Mouse (Mus musculus): ENCODE measurements around the gene Ilk. TPM values are rescaled to one million over a fixed set of nuclear protein-coding genes. Genes with fewer than 3 reads are reported as not detected.
"Not testable (repeated sequence)": the region's sequence is repeated elsewhere in the genome, so short reads cannot be mapped to it uniquely, and the experiment has no call there.

Gene Ilk
- polyA plus RNA-seq, 1 experiment: 182 TPM

DNA sequence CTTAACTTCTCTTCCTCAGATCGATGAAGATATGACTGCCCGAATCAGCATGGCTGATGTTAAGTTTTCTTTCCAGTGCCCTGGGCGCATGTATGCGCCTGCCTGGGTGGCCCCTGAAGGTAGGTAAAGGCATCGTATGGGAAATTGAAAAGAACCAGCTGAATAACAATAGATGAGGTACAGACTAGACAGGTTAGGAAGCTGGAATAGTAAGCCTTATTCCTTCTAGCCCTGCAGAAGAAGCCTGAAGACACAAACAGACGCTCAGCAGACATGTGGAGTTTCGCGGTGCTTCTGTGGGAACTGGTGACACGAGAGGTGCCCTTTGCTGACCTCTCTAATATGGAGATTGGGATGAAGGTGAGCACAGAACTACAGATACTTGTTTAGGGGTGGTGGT lies 5.6 kb downstream of the Ilk start:
- no peak for DNase-seq
- Histone ChIP-seq H3K27me3 (ENCODE audit: control insufficient read depth, insufficient read depth, low read length) (no peaks in the 10 kb centered on the region), H3K36me3 (ENCODE audit: control insufficient read depth, insufficient read depth, low read length) (peaks cover 25% of the 10 kb centered on the region), H3K4me1 (replicated peaks; ENCODE audit: control insufficient read depth, insufficient read depth, low read length) (peaks cover 16% of the 10 kb centered on the region), H3K4me3 (ENCODE audit: control insufficient read depth, insufficient read depth, low read length) (no peak overlapping the region), H3K27ac (ENCODE audit: control insufficient read depth, insufficient read depth, low read length) (no peak overlapping the region)
- TF ChIP-seq POLR2A (IDR thresholded peaks at IDR 0.05; ENCODE audit: control insufficient read depth, extremely low read depth, insufficient read depth, low read length, poor library complexity): no peak
- TF ChIP-seq CTCF (IDR thresholded peaks at IDR 0.05; ENCODE audit: borderline replicate concordance, control insufficient read depth, extremely low read depth, insufficient read depth, low read length, poor library complexity): no peak
- WGBS: 98% methylated on average over 9 of the region's 9 CpGs

DNA sequence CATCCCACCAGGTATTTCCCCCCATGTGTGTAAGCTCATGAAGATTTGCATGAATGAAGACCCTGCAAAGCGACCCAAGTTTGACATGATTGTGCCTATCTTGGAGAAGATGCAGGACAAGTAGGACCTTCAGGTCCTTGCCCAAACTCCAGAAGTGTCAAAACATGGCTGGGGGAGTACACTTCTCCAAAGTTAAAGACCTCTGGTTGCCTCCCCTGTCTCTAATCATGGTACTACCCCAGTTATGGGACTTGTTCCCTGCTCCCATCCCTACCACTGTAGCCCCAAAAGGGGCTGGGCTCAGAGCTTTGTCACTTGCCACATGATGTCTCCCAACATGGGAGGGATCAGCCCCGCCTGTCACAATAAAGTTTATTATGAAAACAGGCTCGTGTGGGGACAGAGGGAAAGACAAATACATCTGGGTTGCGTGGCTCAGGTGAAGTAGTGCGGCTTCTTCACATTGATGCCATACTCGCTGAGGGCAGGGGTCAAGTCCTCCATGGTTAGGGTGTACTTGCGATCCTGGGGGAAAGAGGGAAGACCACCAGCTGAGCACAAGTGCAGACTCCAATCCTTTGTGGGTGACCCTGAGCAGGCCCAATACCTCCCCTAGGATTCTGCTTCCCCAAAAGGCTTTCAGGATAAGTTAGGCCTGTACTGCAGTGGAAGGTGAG lies 6.3 kb downstream of the Ilk start:
- Histone ChIP-seq H3K4me1 (replicated peaks; ENCODE audit: control insufficient read depth, insufficient read depth, low read length) (peaks cover 15% of the 10 kb centered on the region), H3K36me3 (ENCODE audit: control insufficient read depth, insufficient read depth, low read length) (peaks cover 25% of the 10 kb centered on the region)
- H3K4me3 ChIP-seq (ENCODE audit: control insufficient read depth, insufficient read depth, low read length); DNase-seq; H3K27me3 ChIP-seq (ENCODE audit: control insufficient read depth, insufficient read depth, low read length); H3K27ac ChIP-seq (ENCODE audit: control insufficient read depth, insufficient read depth, low read length): not testable (repeated sequence)
- WGBS: 95% methylated on average over 7 of the region's 7 CpGs

DNA sequence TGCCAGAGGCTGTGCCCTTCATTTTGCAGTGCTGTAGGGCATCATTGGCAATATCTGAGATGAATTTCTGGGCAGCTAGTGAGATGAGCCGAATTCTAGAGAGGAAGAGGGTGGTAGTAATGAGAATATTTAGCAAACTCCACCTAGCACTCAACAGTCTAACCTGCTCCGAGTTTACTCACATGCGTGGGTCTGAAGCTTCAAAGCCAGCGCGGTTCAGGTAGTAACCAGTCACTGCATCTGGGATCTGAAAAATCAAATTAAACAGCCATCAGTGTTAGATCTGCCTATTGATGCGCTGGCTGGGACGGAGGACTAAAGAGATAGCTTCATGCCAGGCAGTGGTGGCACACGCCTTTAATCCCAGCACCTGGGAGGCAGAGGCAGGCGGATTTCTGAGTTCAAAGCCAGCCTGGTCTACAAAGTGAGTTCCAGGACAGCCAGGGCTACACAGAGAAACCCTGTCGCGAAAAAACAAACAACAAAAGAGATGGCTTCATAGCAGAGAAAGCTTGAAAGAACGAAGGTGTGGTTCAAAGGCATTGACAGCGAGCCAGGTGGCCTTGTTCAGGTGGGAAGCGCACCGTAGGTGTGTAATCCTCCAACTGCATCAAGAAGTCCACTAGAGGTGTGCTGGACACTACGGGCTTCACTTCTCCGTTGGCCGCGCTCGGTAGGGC lies 7.0 kb downstream of the Ilk start:
- H3K27me3 ChIP-seq (ENCODE audit: control insufficient read depth, insufficient read depth, low read length); H3K27ac ChIP-seq (ENCODE audit: control insufficient read depth, insufficient read depth, low read length); DNase-seq: not testable (repeated sequence)
- WGBS: 33% methylated on average over 20 of the region's 20 CpGs
- peak overlapping the region; percentile 77 for H3K4me3 ChIP-seq (ENCODE audit: control insufficient read depth, insufficient read depth, low read length)
- H3K4me1 ChIP-seq (replicated peaks; ENCODE audit: control insufficient read depth, insufficient read depth, low read length): peaks cover 14% of the 10 kb centered on the region
- H3K36me3 ChIP-seq (ENCODE audit: control insufficient read depth, insufficient read depth, low read length): peaks cover 25% of the 10 kb centered on the region

DNA sequence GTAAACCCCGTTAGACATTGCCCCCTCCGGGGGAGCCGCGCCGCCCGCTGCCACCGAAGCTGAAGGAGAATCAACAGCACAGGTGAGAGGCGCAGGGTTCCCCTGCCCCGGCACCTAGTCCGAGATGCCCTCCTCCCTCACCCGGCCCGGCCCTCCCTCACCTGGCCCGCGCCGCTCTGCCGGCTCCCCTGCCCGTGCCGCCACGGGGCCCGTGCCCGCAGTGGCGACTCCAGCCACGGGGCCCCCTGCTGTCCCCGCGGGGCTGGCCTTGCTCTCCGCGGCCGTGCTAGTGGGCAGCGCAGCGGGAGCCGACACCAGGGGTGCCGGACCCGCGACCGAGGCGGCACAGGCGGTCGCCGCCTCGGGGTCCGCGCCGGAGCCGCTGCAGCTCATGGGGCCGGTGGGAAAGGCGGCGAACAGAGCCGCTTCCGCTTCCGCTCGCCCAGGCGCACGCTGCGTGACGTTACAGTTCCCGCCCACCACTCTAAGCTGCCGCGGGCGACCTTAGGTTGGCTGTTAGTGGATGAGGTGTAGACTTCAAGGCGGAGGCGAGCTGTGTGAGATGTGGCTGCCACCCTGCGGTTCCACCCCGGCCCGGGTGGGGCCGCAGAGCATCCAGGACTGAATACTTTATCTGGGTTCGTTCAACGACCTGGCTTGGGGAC lies 7.7 kb downstream of the Ilk start, which contains the start of gene Taf10:
TSS of gene Taf10 (minus strand) at position 436 of the 665 bp plus-strand sequence.
- H3K4me1 ChIP-seq (replicated peaks; ENCODE audit: control insufficient read depth, insufficient read depth, low read length): peaks cover 11% of the 10 kb centered on the region
- TF ChIP-seq CTCF (IDR thresholded peaks at IDR 0.05; ENCODE audit: borderline replicate concordance, control insufficient read depth, extremely low read depth, insufficient read depth, low read length, poor library complexity): peak; percentile 29; the same call in 1 of the 2 replicates
- TF ChIP-seq POLR2A (IDR thresholded peaks at IDR 0.05; ENCODE audit: control insufficient read depth, extremely low read depth, insufficient read depth, low read length, poor library complexity): peak; percentile 75
- no peak within 1 kb of the TSS for H3K27ac ChIP-seq (ENCODE audit: control insufficient read depth, insufficient read depth, low read length)
- peak within 1 kb of the TSS; percentile 77 for H3K4me3 ChIP-seq (ENCODE audit: control insufficient read depth, insufficient read depth, low read length)
- no peaks in the 10 kb centered on the region for H3K27me3 ChIP-seq (ENCODE audit: control insufficient read depth, insufficient read depth, low read length)
- under 1% methylated on average over 67 of the region's 67 CpGs for WGBS
- peak; percentile 89 for DNase-seq
- peaks cover 25% of the 10 kb centered on the region for H3K36me3 ChIP-seq (ENCODE audit: control insufficient read depth, insufficient read depth, low read length)

DNA sequence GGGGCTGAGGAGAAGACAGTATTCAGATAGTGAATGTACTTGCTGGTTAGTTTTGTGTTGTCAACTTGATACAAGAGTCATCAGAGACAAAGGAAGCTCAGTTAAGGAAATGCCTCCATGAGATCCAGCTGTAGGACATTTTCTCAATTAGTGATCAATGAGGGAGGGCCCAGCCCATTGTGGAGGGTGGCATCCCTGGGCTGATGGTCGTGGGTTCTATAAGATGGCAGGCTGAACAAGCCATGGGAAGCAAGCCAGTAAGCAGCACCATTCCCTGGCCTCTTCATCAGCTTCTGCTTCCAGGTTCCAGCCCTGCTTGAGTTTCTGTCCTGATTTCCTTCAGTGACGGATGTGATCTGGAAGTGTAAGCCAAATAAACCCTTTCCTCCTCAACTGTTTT lies 11.4 kb downstream of the Ilk start:
- Histone ChIP-seq H3K27ac (ENCODE audit: control insufficient read depth, insufficient read depth, low read length) (no peak overlapping the region), H3K4me3 (ENCODE audit: control insufficient read depth, insufficient read depth, low read length) (no peak overlapping the region), H3K27me3 (ENCODE audit: control insufficient read depth, insufficient read depth, low read length) (no peaks in the 10 kb centered on the region), H3K4me1 (replicated peaks; ENCODE audit: control insufficient read depth, insufficient read depth, low read length) (peaks cover 14% of the 10 kb centered on the region), H3K36me3 (ENCODE audit: control insufficient read depth, insufficient read depth, low read length) (0 out of 2 replicates have a peak, but pooled peaks cover 3% of the 10 kb centered on the region)
- no peak for DNase-seq
- WGBS: 90% methylated on average over 2 of the region's 2 CpGs
- TF ChIP-seq POLR2A (IDR thresholded peaks at IDR 0.05; ENCODE audit: control insufficient read depth, extremely low read depth, insufficient read depth, low read length, poor library complexity) (no peak), CTCF (IDR thresholded peaks at IDR 0.05; ENCODE audit: borderline replicate concordance, control insufficient read depth, extremely low read depth, insufficient read depth, low read length, poor library complexity) (no peak)

DNA sequence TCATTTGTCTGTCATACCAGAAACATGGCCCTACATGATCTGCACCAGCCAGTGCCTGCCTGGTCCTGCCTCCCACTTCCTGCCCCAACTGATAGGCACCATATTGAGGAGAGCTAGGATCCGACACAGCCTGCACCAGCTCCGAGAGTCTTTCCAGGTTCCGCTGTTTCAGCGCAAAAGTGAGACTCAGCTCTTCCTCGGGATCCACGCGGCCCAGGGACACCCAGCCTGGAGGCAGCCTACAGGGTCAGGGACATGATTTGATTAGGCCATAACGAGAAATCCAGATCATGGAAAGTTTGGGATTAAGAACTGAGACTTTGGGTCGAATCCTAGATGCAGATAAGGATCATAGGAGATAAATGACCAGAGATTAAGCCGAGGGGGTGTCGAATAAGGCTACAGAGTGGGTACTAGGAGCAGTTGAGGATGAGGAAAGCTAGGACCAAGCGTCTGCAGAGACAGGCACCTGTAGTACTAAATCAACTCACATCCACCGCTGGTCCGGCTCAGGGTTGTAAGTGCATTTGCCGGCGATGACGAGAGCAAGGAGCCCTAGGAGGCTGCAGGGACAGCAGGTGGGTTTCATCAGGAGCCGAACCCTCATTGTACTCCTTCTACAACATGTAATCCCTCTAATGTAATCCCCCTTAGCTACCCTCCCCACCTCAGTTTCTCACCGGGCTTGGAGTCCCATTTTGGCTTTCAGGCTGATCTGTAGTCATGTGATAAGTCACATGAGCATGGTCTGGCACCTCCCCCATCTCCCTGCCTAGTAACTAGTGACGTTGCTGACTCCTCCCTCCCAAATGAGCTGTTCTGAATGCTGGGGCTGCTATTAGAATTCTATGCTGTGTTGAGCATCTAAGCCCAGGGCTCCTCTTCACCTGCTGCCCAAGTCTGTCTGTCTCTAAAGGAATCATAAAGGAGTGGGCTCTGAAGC lies 15.4 kb downstream of the Ilk start, which contains the start of gene Tpp1:
TSS of gene Tpp1 (minus strand) at position 745 of the 943 bp plus-strand sequence.
- DNase-seq: peak; percentile 90
- 24% methylated on average over 20 of the region's 20 CpGs for WGBS
- Histone ChIP-seq H3K4me3 (ENCODE audit: control insufficient read depth, insufficient read depth, low read length) (peak within 1 kb of the TSS; percentile 83), H3K4me1 (replicated peaks; ENCODE audit: control insufficient read depth, insufficient read depth, low read length) (peaks cover 4% of the 10 kb centered on the region), H3K27me3 (ENCODE audit: control insufficient read depth, insufficient read depth, low read length) (no peaks in the 10 kb centered on the region), H3K27ac (ENCODE audit: control insufficient read depth, insufficient read depth, low read length) (0 out of 2 replicates have a peak within 1 kb of the TSS, but pooled peaks have one; percentile 9), H3K36me3 (ENCODE audit: control insufficient read depth, insufficient read depth, low read length) (no peaks in the 10 kb centered on the region)
- no peak for TF ChIP-seq CTCF (IDR thresholded peaks at IDR 0.05; ENCODE audit: borderline replicate concordance, control insufficient read depth, extremely low read depth, insufficient read depth, low read length, poor library complexity)
- TF ChIP-seq POLR2A (IDR thresholded peaks at IDR 0.05; ENCODE audit: control insufficient read depth, extremely low read depth, insufficient read depth, low read length, poor library complexity): no peak
